Mouse (Mus musculus) spleen, adult 2 months (tissue): ENCODE data around the gene Tbc1d14. TPM values are rescaled to one million over a fixed set of nuclear protein-coding genes. Genes with fewer than 3 reads are reported as not detected.
A peak's percentile ranks its signal among the peaks of the same experiment; 100 is the strongest.

ENCODE experiments used
- DNase-seq, 2 experiments: peaks; one replicate each; pipeline versions ENCODE4 v3.0.0 to v3.0.0-alpha.2; 2012 to 2021; ENCODE audit warnings: low spot score in 2 of 2, low read depth in 1 of 2
- H3K27ac ChIP-seq: fragments of 200-500 bp; 2 replicates; pipeline ENCODE4 v1.5.1; 2012; ENCODE audit warnings: low read length, inconsistent platforms; ENCODE audit not compliant: insufficient read depth
- H3K27me3 ChIP-seq: fragments of 200-500 bp; 2 replicates; pipeline ENCODE4 v1.6.1; 2012; ENCODE audit warnings: mild to moderate bottlenecking, moderate library complexity, low read length, inconsistent platforms; ENCODE audit not compliant: control insufficient read depth, insufficient read depth
- H3K36me3 ChIP-seq: fragments of 200-500 bp; 2 replicates; pipeline ENCODE4 v1.6.1; 2012; ENCODE audit warnings: mild to moderate bottlenecking, low read length, inconsistent platforms; ENCODE audit not compliant: control insufficient read depth, insufficient read depth
- H3K4me1 ChIP-seq: fragments of 200-500 bp; 2 replicates; pipeline ENCODE4 v1.6.1; 2011; ENCODE audit warnings: inconsistent platforms; ENCODE audit not compliant: control insufficient read depth, insufficient read depth, insufficient read length
- H3K4me3 ChIP-seq: fragments of 200-500 bp; 2 replicates; pipeline ENCODE4 v1.5.1; 2011; ENCODE audit warnings: mild to moderate bottlenecking, inconsistent platforms; ENCODE audit not compliant: insufficient read depth, insufficient read length; ENCODE audit errors: extremely low read depth
- CTCF ChIP-seq: fragments of 200-500 bp; IDR thresholded peaks from 2 replicates; pipeline ENCODE4 v1.5.1; 2011; ENCODE audit warnings: mild to moderate bottlenecking, inconsistent platforms; ENCODE audit not compliant: insufficient read depth, insufficient read length, insufficient replicate concordance; ENCODE audit errors: extremely low read depth
- POLR2A ChIP-seq: fragments of 200-500 bp; IDR thresholded peaks from 2 replicates; pipeline ENCODE4 v1.6.1; 2011; ENCODE audit warnings: low read depth, low read length, inconsistent platforms
- WGBS: fragments of 180-500 bp; shearing (Covaris S2); methylation state at CpG from one replicate; pipeline ENCODE4 v1.1.7; 2018; 5-methylcytosine and 5-hydroxymethylcytosine counted together
- polyA plus RNA-seq: library from polyadenylated mRNA; depleted of rRNA; stranded (reverse); fragments of >200 nt; gene quantifications from 2 replicates; pipeline ENCODE4 v1.2.3, GENCODE M21; 2012

The Tbc1d14 gene
- polyA plus RNA-seq, 1 experiment: 38.3 TPM

GRCm38 (mm10) chr5:36595115-36595514, 2.0 kb upstream of the Tbc1d14 start:
- Histone ChIP-seq H3K4me1 (no peaks in the 10 kb centered on the region), H3K4me3 (no peak overlapping the region), H3K36me3 (no peaks in the 10 kb centered on the region; the same call in 1 of the 2 replicates), H3K27ac (no peak overlapping the region), H3K27me3 (no peaks in the 10 kb centered on the region)
- no peak for DNase-seq
- TF ChIP-seq CTCF: no peak
- no peak for TF ChIP-seq POLR2A
- 33% methylated on average over 3 of the region's 3 CpGs for WGBS

- no peaks in the 10 kb centered on the region for H3K4me1 ChIP-seq
- H3K4me3 ChIP-seq: no peak overlapping the region
- H3K36me3 ChIP-seq: no peaks in the 10 kb centered on the region
- H3K27ac ChIP-seq: no peak overlapping the region
- no peak for TF ChIP-seq POLR2A
- no peak for TF ChIP-seq CTCF
- H3K27me3 ChIP-seq: no peaks in the 10 kb centered on the region
- 84% methylated on average over 3 of the region's 3 CpGs for WGBS
- no peak for DNase-seq
These were observed 1.3 kb upstream of the Tbc1d14 start for GRCm38 (mm10) chr5:36594344-36594743.

- Histone ChIP-seq H3K27me3 (no peaks in the 10 kb centered on the region), H3K36me3 (no peaks in the 10 kb centered on the region), H3K27ac (no peak overlapping the region), H3K4me1 (no peaks in the 10 kb centered on the region), H3K4me3 (no peak overlapping the region)
- DNase-seq: no peak
- 19% methylated on average over 5 of the region's 5 CpGs for WGBS
- TF ChIP-seq POLR2A (no peak), CTCF (no peak)
These were observed 2.6 kb downstream of the Tbc1d14 start for GRCm38 (mm10) chr5:36590499-36590920.

- Histone ChIP-seq H3K27me3 (no peaks in the 10 kb centered on the region), H3K4me1 (peaks cover 15% of the 10 kb centered on the region), H3K27ac (no peak overlapping the region), H3K36me3 (no peaks in the 10 kb centered on the region), H3K4me3 (no peak overlapping the region)
- peak in 1 of 2 experiments; percentile 14 for DNase-seq
- peak; percentile 12; the same call in 1 of the 2 replicates for TF ChIP-seq CTCF
- no peak for TF ChIP-seq POLR2A
- WGBS: 70% methylated on average over 6 of the region's 6 CpGs
These were observed 8.8 kb downstream of the Tbc1d14 start for GRCm38 (mm10) chr5:36584299-36584698.

- WGBS: 2% methylated on average over 53 of the region's 54 CpGs
- DNase-seq: peak; percentile 98 to 99
- Histone ChIP-seq H3K27me3 (no peaks in the 10 kb centered on the region), H3K36me3 (no peaks in the 10 kb centered on the region), H3K4me3 (peak overlapping the region; percentile 92), H3K4me1 (peaks cover 15% of the 10 kb centered on the region), H3K27ac (peak overlapping the region; percentile 94)
- no peak for TF ChIP-seq CTCF
- no peak; the same call in none of the 2 replicates for TF ChIP-seq POLR2A
These were observed 11.0 kb downstream of the Tbc1d14 start for GRCm38 (mm10) chr5:36581924-36582642.

GRCm38 (mm10) chr5:36581259-36581923, 11.7 kb downstream of the Tbc1d14 start:
- H3K27me3 ChIP-seq: no peaks in the 10 kb centered on the region
- no peak for DNase-seq
- peak overlapping the region; percentile 82 for H3K4me3 ChIP-seq
- H3K27ac ChIP-seq: peak overlapping the region; percentile 73
- TF ChIP-seq CTCF (no peak), POLR2A (peak; percentile 64)
- no peaks in the 10 kb centered on the region for H3K36me3 ChIP-seq
- peaks cover 21% of the 10 kb centered on the region for H3K4me1 ChIP-seq
- WGBS: 3% methylated on average over 40 of the region's 40 CpGs

- DNase-seq: no peak
- no peaks in the 10 kb centered on the region for H3K27me3 ChIP-seq
- peaks cover 31% of the 10 kb centered on the region for H3K4me1 ChIP-seq
- 90% methylated on average over 7 of the region's 7 CpGs for WGBS
- no peak overlapping the region for H3K4me3 ChIP-seq
- TF ChIP-seq CTCF: no peak
- TF ChIP-seq POLR2A: no peak
- no peak overlapping the region for H3K27ac ChIP-seq
- no peaks in the 10 kb centered on the region for H3K36me3 ChIP-seq
These were observed 13.1 kb downstream of the Tbc1d14 start for GRCm38 (mm10) chr5:36579967-36580366.
